In genomic region chr4:46991959-46992316, GRCm38 (mm10) we compare ENCODE assay signal across 7 mouse cellular contexts. TPM values are rescaled to one million over a fixed set of nuclear protein-coding genes. Genes with fewer than 3 reads are reported as not detected.
DNase-seq lines count a peak whose midpoint lies in the region; ATAC-seq lines count a peak whose summit lies in the region.

No protein-coding gene starts in this region.

- peak overlapping the region; percentile 46 for H3K4me3 ChIP-seq in lung, embryonic 16.5 days (ENCODE audit: low read length)
- H3K4me3 ChIP-seq in forebrain, embryonic 13.5 days = peak overlapping the region; percentile 63
- peak overlapping the region; percentile 55 for H3K4me3 ChIP-seq in limb, embryonic 12.5 days (replicated peaks)
- peak overlapping the region; percentile 42 for H3K4me3 ChIP-seq in stomach, embryonic 14.5 days (ENCODE audit: low read depth, low read length)

- no peak overlapping the region for H3K27ac ChIP-seq in lung, embryonic 16.5 days (ENCODE audit: low read length)
- peak overlapping the region; percentile 82 for H3K27ac ChIP-seq in forebrain, embryonic 13.5 days
- H3K27ac ChIP-seq in limb, embryonic 12.5 days = no peak overlapping the region
- H3K27ac ChIP-seq in stomach, embryonic 14.5 days (ENCODE audit: low read length) = no peak overlapping the region

- peak overlapping the region; percentile 70 for H3K4me2 ChIP-seq in lung, embryonic 16.5 days (ENCODE audit: low read depth, low read length)
- peak overlapping the region; percentile 88 for H3K4me2 ChIP-seq in forebrain, embryonic 13.5 days
- peak overlapping the region; percentile 95 for H3K4me2 ChIP-seq in limb, embryonic 12.5 days
- peak overlapping the region; percentile 92 for H3K4me2 ChIP-seq in stomach, embryonic 14.5 days (replicated peaks; ENCODE audit: low read depth, low read length)

- H3K36me3 ChIP-seq in lung, embryonic 16.5 days (ENCODE audit: control insufficient read depth, insufficient read depth, low read length) = no peaks in the 10 kb centered on the region
- no peaks in the 10 kb centered on the region for H3K36me3 ChIP-seq in forebrain, embryonic 13.5 days (ENCODE audit: poor library complexity, severe bottlenecking)
- no peaks in the 10 kb centered on the region for H3K36me3 ChIP-seq in limb, embryonic 12.5 days
- no peaks in the 10 kb centered on the region for H3K36me3 ChIP-seq in stomach, embryonic 14.5 days (ENCODE audit: control insufficient read depth, insufficient read depth, low read length)

- H3K27me3 ChIP-seq in lung, embryonic 16.5 days (ENCODE audit: control insufficient read depth, insufficient read depth, low read depth, low read length) = peaks cover 55% of the 10 kb centered on the region
- peaks cover 68% of the 10 kb centered on the region for H3K27me3 ChIP-seq in forebrain, embryonic 13.5 days
- H3K27me3 ChIP-seq in limb, embryonic 12.5 days = peaks cover 93% of the 10 kb centered on the region
- peaks cover 44% of the 10 kb centered on the region for H3K27me3 ChIP-seq in stomach, embryonic 14.5 days (ENCODE audit: control insufficient read depth, insufficient read depth, low read length)

- under 1% methylated on average over 26 of the region's 31 CpGs for WGBS in lung, embryonic 16.5 days
- 3% methylated on average over 19 of the region's 31 CpGs for WGBS in forebrain, embryonic 13.5 days
- WGBS in limb, embryonic 12.5 days = 1% methylated on average over 31 of the region's 31 CpGs
- under 1% methylated on average over 31 of the region's 31 CpGs for WGBS in stomach, embryonic 14.5 days

- 0 out of 2 replicates have a peak, but pooled peaks have one; percentile 28 for ATAC-seq in lung, embryonic 16.5 days (ENCODE audit: low read depth)
- no peak; the same call in 1 of the 2 replicates for ATAC-seq in forebrain, embryonic 13.5 days
- ATAC-seq in limb, embryonic 12.5 days (ENCODE audit: insufficient number of reproducible peaks, insufficient read depth, low FRiP score, low TSS enrichment, low read depth) = no peak
- no peak for ATAC-seq in stomach, embryonic 14.5 days (ENCODE audit: insufficient number of reproducible peaks, insufficient read depth, low FRiP score, low read depth)
- ATAC-seq in megakaryocyte, adult 5-6 weeks (ENCODE audit: poor library complexity, severe bottlenecking) = no peak

- no peak overlapping the region for H3K9ac ChIP-seq in lung, embryonic 16.5 days (ENCODE audit: low read length)
- H3K9ac ChIP-seq in forebrain, embryonic 13.5 days = peak overlapping the region; percentile 72
- 0 out of 2 replicates have a peak overlapping the region, but pooled peaks have one; percentile 31 for H3K9ac ChIP-seq in limb, embryonic 12.5 days (replicated peaks)
- no peak overlapping the region; the same call in 1 of the 2 replicates for H3K9ac ChIP-seq in stomach, embryonic 14.5 days (replicated peaks; ENCODE audit: low read depth, low read length)

- no peak for DNase-seq in lung, postnatal 25 days (ENCODE audit: low spot score)
- no peak for DNase-seq in adrenal gland, postnatal 10 days

- H3K9me3 ChIP-seq in lung, embryonic 16.5 days (ENCODE audit: control insufficient read depth, low read length) = no peaks in the 10 kb centered on the region
- H3K9me3 ChIP-seq in forebrain, embryonic 13.5 days (replicated peaks) = no peaks in the 10 kb centered on the region
- no peaks in the 10 kb centered on the region for H3K9me3 ChIP-seq in limb, embryonic 12.5 days
- H3K9me3 ChIP-seq in stomach, embryonic 14.5 days (ENCODE audit: control insufficient read depth, low read depth, low read length) = no peaks in the 10 kb centered on the region

- peaks cover 9% of the 10 kb centered on the region; the same call in 1 of the 2 replicates for H3K4me1 ChIP-seq in lung, embryonic 16.5 days (replicated peaks; ENCODE audit: control insufficient read depth, insufficient read depth, low read length)
- H3K4me1 ChIP-seq in forebrain, embryonic 13.5 days = peaks cover 32% of the 10 kb centered on the region
- H3K4me1 ChIP-seq in limb, embryonic 12.5 days (replicated peaks) = peaks cover 16% of the 10 kb centered on the region
- H3K4me1 ChIP-seq in stomach, embryonic 14.5 days (ENCODE audit: control insufficient read depth, insufficient read depth, low read length) = peaks cover 5% of the 10 kb centered on the region; the same call in 1 of the 2 replicates

RNA-seq across cellular contexts. Expression of gene Gabbr2, which starts 0.3 kb away (rescaled TPM):
- 0.09 TPM in 1 of 2 replicates, not detected in the other for polyA plus RNA-seq in lung, embryonic 16.5 days (2015; fragmentation: Nextera tagmentation; extraction: Ambion mirVana)
- 0.88 and 1.5 TPM in 2 replicates for polyA plus RNA-seq in forebrain, embryonic 13.5 days (2015; fragmentation: Nextera tagmentation; extraction: Ambion mirVana)
- polyA plus RNA-seq in limb, embryonic 12.5 days (2016; fragmentation: Nextera tagmentation; extraction: Ambion mirVana) = 0.08 TPM in 2 replicates
- polyA plus RNA-seq in stomach, embryonic 14.5 days (2014; fragmentation: Nextera tagmentation; extraction: Ambion mirVana) = 0.08 and 0.09 TPM in 2 replicates
- total RNA-seq in adrenal gland, postnatal 10 days (2021) = 1 to 10 TPM; 1.6 to 1.7 TPM
- 0.02 TPM in 1 of 2 replicates, not detected in the other for total RNA-seq in megakaryocyte, adult 5-6 weeks (2015)
- not detected in 2 replicates for total RNA-seq in megakaryocyte, adult 5-6 weeks (2017)

Comparison
In these comparisons a context has a peak if more than half of its experiments do, and no peak if none do; other contexts are left out.
1. H3K9ac ChIP-seq: peak in forebrain, embryonic 13.5 days (single experiment) and limb, embryonic 12.5 days (single experiment); none in lung, embryonic 16.5 days (single experiment) and stomach, embryonic 14.5 days (single experiment).
2. Peak in every context shown above with its lines, with median percentiles within 50 percentile points of each other: H3K4me2 ChIP-seq and H3K4me3 ChIP-seq.